Mouse (Mus musculus): Measurements from ENCODE around the gene Tedc2. TPM values are rescaled to one million over a fixed set of nuclear protein-coding genes. Genes with fewer than 3 reads are reported as not detected.

Gene Tedc2
- 8.9 and 10.1 TPM in 2 replicates for polyA plus RNA-seq (2015; fragmentation: Nextera tagmentation; extraction: Ambion mirVana)

GRCm38 (mm10) chr17:24220435-24221411 lies at the start of gene Tedc2:
Gene Tedc2, minus strand, starts transcription at chr17:24220851.
- peak within 1 kb of the TSS; percentile 85 for H3K4me2 ChIP-seq (ENCODE audit: low read length)
- WGBS, result 5% methylated on average over 41 of the region's 41 CpGs
- H3K4me3 ChIP-seq (ENCODE audit: low read length), result peak within 1 kb of the TSS; percentile 85
- peaks cover 12% of the 10 kb centered on the region for H3K4me1 ChIP-seq (ENCODE audit: control insufficient read depth, insufficient read depth, low read depth, low read length)
- no peaks in the 10 kb centered on the region for H3K9me3 ChIP-seq (ENCODE audit: control insufficient read depth, low read length)
- peak within 1 kb of the TSS; percentile 84 for H3K9ac ChIP-seq (ENCODE audit: low read depth, low read length)
- H3K27me3 ChIP-seq (replicated peaks; ENCODE audit: control insufficient read depth, insufficient read depth, low read length), result no peaks in the 10 kb centered on the region
- peak within 1 kb of the TSS; percentile 59 for H3K27ac ChIP-seq (ENCODE audit: low read depth, low read length)
- ATAC-seq, result peak; percentile 95
- peaks cover 21% of the 10 kb centered on the region for H3K36me3 ChIP-seq (ENCODE audit: control insufficient read depth, insufficient read depth, low read length)

GRCm38 (mm10) chr17:24267133-24267532 lies 46.5 kb upstream of the Tedc2 start:
- H3K4me1 ChIP-seq (ENCODE audit: control insufficient read depth, insufficient read depth, low read depth, low read length), result no peaks in the 10 kb centered on the region
- H3K9me3 ChIP-seq (ENCODE audit: control insufficient read depth, low read length), result no peaks in the 10 kb centered on the region
- no peak overlapping the region for H3K9ac ChIP-seq (ENCODE audit: low read depth, low read length)
- no peaks in the 10 kb centered on the region for H3K27me3 ChIP-seq (replicated peaks; ENCODE audit: control insufficient read depth, insufficient read depth, low read length)
- no peak overlapping the region for H3K27ac ChIP-seq (ENCODE audit: low read depth, low read length)
- no peak overlapping the region for H3K4me3 ChIP-seq (ENCODE audit: low read length)
- no peaks in the 10 kb centered on the region for H3K36me3 ChIP-seq (ENCODE audit: control insufficient read depth, insufficient read depth, low read length)
- WGBS, result 100% methylated on average over 1 of the region's 1 CpGs
- ATAC-seq, result no peak
- no peak overlapping the region for H3K4me2 ChIP-seq (ENCODE audit: low read length)

- H3K4me3 ChIP-seq (ENCODE audit: low read length), result no peak overlapping the region
- no peaks in the 10 kb centered on the region for H3K4me1 ChIP-seq (ENCODE audit: control insufficient read depth, insufficient read depth, low read depth, low read length)
- H3K9me3 ChIP-seq (ENCODE audit: control insufficient read depth, low read length), result no peaks in the 10 kb centered on the region
- WGBS, result 93% methylated on average over 2 of the region's 2 CpGs
- H3K27ac ChIP-seq (ENCODE audit: low read depth, low read length), result no peak overlapping the region
- no peaks in the 10 kb centered on the region for H3K27me3 ChIP-seq (replicated peaks; ENCODE audit: control insufficient read depth, insufficient read depth, low read length)
- ATAC-seq, result no peak
- no peak overlapping the region for H3K9ac ChIP-seq (ENCODE audit: low read depth, low read length)
- no peak overlapping the region for H3K4me2 ChIP-seq (ENCODE audit: low read length)
- no peaks in the 10 kb centered on the region for H3K36me3 ChIP-seq (ENCODE audit: control insufficient read depth, insufficient read depth, low read length)
Measured at GRCm38 (mm10) chr17:24264766-24265165, 44.1 kb upstream of the Tedc2 start.

GRCm38 (mm10) chr17:24260516-24260915 lies 39.9 kb upstream of the Tedc2 start:
- Histone ChIP-seq H3K27ac (ENCODE audit: low read depth, low read length) (no peak overlapping the region), H3K4me3 (ENCODE audit: low read length) (no peak overlapping the region), H3K36me3 (ENCODE audit: control insufficient read depth, insufficient read depth, low read length) (no peaks in the 10 kb centered on the region), H3K27me3 (replicated peaks; ENCODE audit: control insufficient read depth, insufficient read depth, low read length) (no peaks in the 10 kb centered on the region), H3K9me3 (ENCODE audit: control insufficient read depth, low read length) (no peaks in the 10 kb centered on the region), H3K9ac (ENCODE audit: low read depth, low read length) (no peak overlapping the region), H3K4me1 (ENCODE audit: control insufficient read depth, insufficient read depth, low read depth, low read length) (no peaks in the 10 kb centered on the region), H3K4me2 (ENCODE audit: low read length) (no peak overlapping the region)
- no peak for ATAC-seq
- 71% methylated on average over 4 of the region's 4 CpGs for WGBS

- 77% methylated on average over 5 of the region's 5 CpGs for WGBS
- Histone ChIP-seq H3K27ac (ENCODE audit: low read depth, low read length) (no peak overlapping the region), H3K9ac (ENCODE audit: low read depth, low read length) (no peak overlapping the region), H3K4me1 (ENCODE audit: control insufficient read depth, insufficient read depth, low read depth, low read length) (no peaks in the 10 kb centered on the region), H3K9me3 (ENCODE audit: control insufficient read depth, low read length) (no peaks in the 10 kb centered on the region), H3K4me3 (ENCODE audit: low read length) (no peak overlapping the region), H3K4me2 (ENCODE audit: low read length) (no peak overlapping the region), H3K36me3 (ENCODE audit: control insufficient read depth, insufficient read depth, low read length) (no peaks in the 10 kb centered on the region), H3K27me3 (replicated peaks; ENCODE audit: control insufficient read depth, insufficient read depth, low read length) (no peaks in the 10 kb centered on the region)
- no peak for ATAC-seq
Measured at GRCm38 (mm10) chr17:24259702-24260101, 39.1 kb upstream of the Tedc2 start.

GRCm38 (mm10) chr17:24258981-24259380 lies 38.3 kb upstream of the Tedc2 start:
- Histone ChIP-seq H3K9ac (ENCODE audit: low read depth, low read length) (no peak overlapping the region), H3K4me2 (ENCODE audit: low read length) (no peak overlapping the region), H3K27ac (ENCODE audit: low read depth, low read length) (no peak overlapping the region), H3K27me3 (replicated peaks; ENCODE audit: control insufficient read depth, insufficient read depth, low read length) (no peaks in the 10 kb centered on the region), H3K36me3 (ENCODE audit: control insufficient read depth, insufficient read depth, low read length) (no peaks in the 10 kb centered on the region), H3K9me3 (ENCODE audit: control insufficient read depth, low read length) (no peaks in the 10 kb centered on the region), H3K4me1 (ENCODE audit: control insufficient read depth, insufficient read depth, low read depth, low read length) (no peaks in the 10 kb centered on the region), H3K4me3 (ENCODE audit: low read length) (no peak overlapping the region)
- WGBS, result 69% methylated on average over 4 of the region's 4 CpGs
- ATAC-seq, result no peak

GRCm38 (mm10) chr17:24252329-24252728 lies 31.7 kb upstream of the Tedc2 start:
- no peak overlapping the region; the same call in 1 of the 2 replicates for H3K4me2 ChIP-seq (ENCODE audit: low read length)
- no peak overlapping the region for H3K27ac ChIP-seq (ENCODE audit: low read depth, low read length)
- WGBS, result 96% methylated on average over 2 of the region's 2 CpGs

GRCm38 (mm10) chr17:24251320-24252069 lies 30.8 kb upstream of the Tedc2 start, which contains the start of gene Ccnf:
Gene Ccnf, minus strand, starts transcription at chr17:24251484.
- WGBS, result under 1% methylated on average over 48 of the region's 48 CpGs
- Histone ChIP-seq H3K9me3 (ENCODE audit: control insufficient read depth, low read length) (no peaks in the 10 kb centered on the region), H3K4me1 (ENCODE audit: control insufficient read depth, insufficient read depth, low read depth, low read length) (peaks cover 15% of the 10 kb centered on the region), H3K27ac (ENCODE audit: low read depth, low read length) (peak within 1 kb of the TSS; percentile 67), H3K4me2 (ENCODE audit: low read length) (peak within 1 kb of the TSS; percentile 93), H3K36me3 (ENCODE audit: control insufficient read depth, insufficient read depth, low read length) (no peaks in the 10 kb centered on the region), H3K27me3 (replicated peaks; ENCODE audit: control insufficient read depth, insufficient read depth, low read length) (no peaks in the 10 kb centered on the region), H3K9ac (ENCODE audit: low read depth, low read length) (peak within 1 kb of the TSS; percentile 77), H3K4me3 (ENCODE audit: low read length) (peak within 1 kb of the TSS; percentile 72)
- ATAC-seq, result peak; percentile 100

More at GRCm38 (mm10) chr17:24252329-24252728, 31.7 kb upstream of the Tedc2 start:
- Histone ChIP-seq H3K4me3 (ENCODE audit: low read length) (no peak overlapping the region), H3K9ac (ENCODE audit: low read depth, low read length) (no peak overlapping the region), H3K27me3 (replicated peaks; ENCODE audit: control insufficient read depth, insufficient read depth, low read length) (no peaks in the 10 kb centered on the region), H3K4me1 (ENCODE audit: control insufficient read depth, insufficient read depth, low read depth, low read length) (peaks cover 15% of the 10 kb centered on the region), H3K9me3 (ENCODE audit: control insufficient read depth, low read length) (no peaks in the 10 kb centered on the region), H3K36me3 (ENCODE audit: control insufficient read depth, insufficient read depth, low read length) (no peaks in the 10 kb centered on the region)
- no peak for ATAC-seq

- under 1% methylated on average over 32 of the region's 32 CpGs for WGBS
- Histone ChIP-seq H3K27ac (ENCODE audit: low read depth, low read length) (peak overlapping the region; percentile 67), H3K9ac (ENCODE audit: low read depth, low read length) (peak overlapping the region; percentile 77), H3K9me3 (ENCODE audit: control insufficient read depth, low read length) (no peaks in the 10 kb centered on the region), H3K27me3 (replicated peaks; ENCODE audit: control insufficient read depth, insufficient read depth, low read length) (no peaks in the 10 kb centered on the region), H3K4me3 (ENCODE audit: low read length) (peak overlapping the region; percentile 72), H3K36me3 (ENCODE audit: control insufficient read depth, insufficient read depth, low read length) (no peaks in the 10 kb centered on the region), H3K4me1 (ENCODE audit: control insufficient read depth, insufficient read depth, low read depth, low read length) (peaks cover 15% of the 10 kb centered on the region), H3K4me2 (ENCODE audit: low read length) (peak overlapping the region; percentile 93)
- ATAC-seq, result no peak
Measured at GRCm38 (mm10) chr17:24250988-24251319, 30.3 kb upstream of the Tedc2 start.
